Mouse (Mus musculus): Measurements from ENCODE around the gene Vps13d.

Vps13d gene

GRCm38 (mm10) chr4:145194559-145195162 is at the start of gene Vps13d:
TSS of gene Vps13d (minus strand) at chr4:145195005.
- peak; percentile 93 for DNase-seq (ENCODE audit: low read depth, low spot score)

GRCm38 (mm10) chr4:145242719-145243350 is 48.0 kb upstream of the Vps13d start:
- no peak for DNase-seq (ENCODE audit: low read depth, low spot score)

- DNase-seq (ENCODE audit: low read depth, low spot score) = peak; percentile 79
Measured at GRCm38 (mm10) chr4:145240723-145241231, 46.0 kb upstream of the Vps13d start.

GRCm38 (mm10) chr4:145239049-145239830 is 44.4 kb upstream of the Vps13d start:
- DNase-seq (ENCODE audit: low read depth, low spot score) = no peak

GRCm38 (mm10) chr4:145236027-145236426 is 41.2 kb upstream of the Vps13d start:
- DNase-seq (ENCODE audit: low read depth, low spot score) = no peak

- DNase-seq (ENCODE audit: low read depth, low spot score) = peak; percentile 93
Measured at GRCm38 (mm10) chr4:145233487-145234228, 38.9 kb upstream of the Vps13d start.

GRCm38 (mm10) chr4:145231732-145232131 is 36.9 kb upstream of the Vps13d start:
- DNase-seq (ENCODE audit: low read depth, low spot score) = no peak

GRCm38 (mm10) chr4:145230647-145231046 is 35.8 kb upstream of the Vps13d start:
- DNase-seq (ENCODE audit: low read depth, low spot score) = no peak

- no peak for DNase-seq (ENCODE audit: low read depth, low spot score)
Measured at GRCm38 (mm10) chr4:145229524-145230163, 34.8 kb upstream of the Vps13d start.

- DNase-seq (ENCODE audit: low read depth, low spot score) = no peak
Measured at GRCm38 (mm10) chr4:145229051-145229450, 34.2 kb upstream of the Vps13d start.

GRCm38 (mm10) chr4:145224613-145225012 is 29.8 kb upstream of the Vps13d start:
- no peak for DNase-seq (ENCODE audit: low read depth, low spot score)

GRCm38 (mm10) chr4:145222064-145222463 is 27.3 kb upstream of the Vps13d start:
- no peak for DNase-seq (ENCODE audit: low read depth, low spot score)

- DNase-seq (ENCODE audit: low read depth, low spot score) = no peak
Measured at GRCm38 (mm10) chr4:145221379-145221778, 26.6 kb upstream of the Vps13d start.

- DNase-seq (ENCODE audit: low read depth, low spot score) = no peak
Measured at GRCm38 (mm10) chr4:145220001-145220400, 25.2 kb upstream of the Vps13d start.

GRCm38 (mm10) chr4:145219240-145219985 is 24.6 kb upstream of the Vps13d start:
- peak; percentile 60 for DNase-seq (ENCODE audit: low read depth, low spot score)

- no peak for DNase-seq (ENCODE audit: low read depth, low spot score)
Measured at GRCm38 (mm10) chr4:145217837-145218236, 23.0 kb upstream of the Vps13d start.

- DNase-seq (ENCODE audit: low read depth, low spot score) = no peak
Measured at GRCm38 (mm10) chr4:145217046-145217445, 22.2 kb upstream of the Vps13d start.

GRCm38 (mm10) chr4:145215396-145215795 is 20.6 kb upstream of the Vps13d start:
- no peak for DNase-seq (ENCODE audit: low read depth, low spot score)

- no peak for DNase-seq (ENCODE audit: low read depth, low spot score)
Measured at GRCm38 (mm10) chr4:145214786-145215174, 20.0 kb upstream of the Vps13d start.

GRCm38 (mm10) chr4:145213999-145214785 is 19.4 kb upstream of the Vps13d start:
- peak; percentile 76 for DNase-seq (ENCODE audit: low read depth, low spot score)

Data from A20 (cell line).